Mouse (Mus musculus) induced T-regulatory cell, adult 2 months (primary cell): ENCODE results near the gene Rassf8.
A peak's percentile ranks its signal among the peaks of the same experiment; 100 is the strongest.

ENCODE experiments used
- DNase-seq: peaks from one replicate; pipeline ENCODE4 v3.0.0-alpha.2; 2012; ENCODE audit warnings: low read depth

Rassf8 gene

GRCm38 (mm10) chr6:145862321-145862720 is 115.8 kb downstream of the Rassf8 start:
- no peak for DNase-seq

- no peak for DNase-seq
Observed at GRCm38 (mm10) chr6:145862739-145863064, 116.2 kb downstream of the Rassf8 start.

- DNase-seq, result peak; percentile 49
Observed at GRCm38 (mm10) chr6:145863065-145863971, 116.8 kb downstream of the Rassf8 start.

- peak; percentile 42 for DNase-seq
Observed at GRCm38 (mm10) chr6:145864171-145864570, 117.6 kb downstream of the Rassf8 start.

- DNase-seq, result peak; percentile 52
Observed at GRCm38 (mm10) chr6:145865289-145865885, 118.8 kb downstream of the Rassf8 start, which contains the start of gene Bhlhe41. Gene Bhlhe41, minus strand, starts transcription at chr6:145865558.

GRCm38 (mm10) chr6:145865886-145866851 is 119.6 kb downstream of the Rassf8 start:
- DNase-seq, result peak; percentile 41

- no peak for DNase-seq
Observed at GRCm38 (mm10) chr6:145867111-145867510, 120.6 kb downstream of the Rassf8 start.
